Mouse (Mus musculus) ES-Bruce4 (cell line): ENCODE results near the gene BC049352.

Experiments used
- CTCF ChIP-seq: IDR thresholded peaks from one replicate; pipeline ENCODE4 v1.8.1; 2011; ENCODE audit warnings: low read depth, low read length
- EP300 ChIP-seq: IDR thresholded peaks from 2 replicates; pipeline ENCODE4 v1.6.1; 2011; ENCODE audit warnings: low read depth, low read length; ENCODE audit not compliant: insufficient read depth
- POLR2A ChIP-seq: IDR thresholded peaks from one replicate; pipeline ENCODE4 v1.8.1; 2011; ENCODE audit warnings: low read length; ENCODE audit not compliant: insufficient read depth

- no peak for TF ChIP-seq CTCF
- no peak for TF ChIP-seq POLR2A
- TF ChIP-seq EP300 = no peak
These were observed 70.2 kb downstream of the BC049352 start for GRCm38 (mm10) chr9:45251990-45252389.
